Mouse (Mus musculus) mature B cell (primary cell): ENCODE data around the gene Slc2a3.
"Not testable (repeated sequence)": the region's sequence is repeated elsewhere in the genome, so short reads cannot be mapped to it uniquely, and the experiment has no call there.

ENCODE experiments used
- in situ Hi-C: fragments of 300-500 bp; cut with MboI; formaldehyde crosslinking; loops from 2 replicates; pipeline ENCODE4 v1.14.3; 2019

Gene Slc2a3

GRCm38 (mm10) chr6:122764446-122765297, 36.8 kb downstream of the Slc2a3 start:
- in situ Hi-C loops: no loop called here

GRCm38 (mm10) chr6:122763844-122764445, 37.5 kb downstream of the Slc2a3 start:
- in situ Hi-C loops: no loop called here

GRCm38 (mm10) chr6:122762952-122763700, 38.3 kb downstream of the Slc2a3 start:
- in situ Hi-C loops: no loop called here

GRCm38 (mm10) chr6:122762480-122762879, 39.0 kb downstream of the Slc2a3 start:
- in situ Hi-C loops: no loop called here

- in situ Hi-C loops: no loop called here
Observed at GRCm38 (mm10) chr6:122761901-122762300, 39.5 kb downstream of the Slc2a3 start.

GRCm38 (mm10) chr6:122761011-122761599, 40.3 kb downstream of the Slc2a3 start:
- in situ Hi-C loops: no loop called here

GRCm38 (mm10) chr6:122758732-122759131, 42.7 kb downstream of the Slc2a3 start:
- in situ Hi-C loops: no loop called here

- in situ Hi-C loops: no loop called here
Observed at GRCm38 (mm10) chr6:122755913-122756312, 45.5 kb downstream of the Slc2a3 start.

- in situ Hi-C loops: no loop called here
Observed at GRCm38 (mm10) chr6:122750579-122750978, 50.9 kb downstream of the Slc2a3 start.

- in situ Hi-C loops: no loop called here
Observed at GRCm38 (mm10) chr6:122744505-122745249, 56.8 kb downstream of the Slc2a3 start.

GRCm38 (mm10) chr6:122743353-122743752, 58.1 kb downstream of the Slc2a3 start:
- in situ Hi-C loops: no loop called here

GRCm38 (mm10) chr6:122742228-122742899, 59.1 kb downstream of the Slc2a3 start:
- in situ Hi-C loops: no loop called here

- in situ Hi-C loops: no loop called here
Observed at GRCm38 (mm10) chr6:122741460-122742227, 59.8 kb downstream of the Slc2a3 start.

- in situ Hi-C loops: no loop called here
Observed at GRCm38 (mm10) chr6:122739952-122740351, 61.5 kb downstream of the Slc2a3 start.

GRCm38 (mm10) chr6:122719942-122720341, 81.5 kb downstream of the Slc2a3 start:
- in situ Hi-C loops: no loop called here

GRCm38 (mm10) chr6:122718224-122718623, 83.2 kb downstream of the Slc2a3 start:
- in situ Hi-C loops: not testable (repeated sequence)

- in situ Hi-C loops: no loop called here
Observed at GRCm38 (mm10) chr6:122715886-122716285, 85.6 kb downstream of the Slc2a3 start.

- in situ Hi-C loops: no loop called here
Observed at GRCm38 (mm10) chr6:122714707-122715365, 86.6 kb downstream of the Slc2a3 start.

GRCm38 (mm10) chr6:122713116-122713515, 88.3 kb downstream of the Slc2a3 start:
- in situ Hi-C loops: not testable (repeated sequence)

GRCm38 (mm10) chr6:122711455-122711854, 90.0 kb downstream of the Slc2a3 start:
- in situ Hi-C loops: no loop called here
